Mouse (Mus musculus) kidney, adult 10 weeks (tissue): ENCODE data around the gene Pole2. TPM values are rescaled to one million over a fixed set of nuclear protein-coding genes. Genes with fewer than 3 reads are reported as not detected.

Source experiments
- polyA plus RNA-seq: library from polyadenylated mRNA; stranded (reverse); fragments of 350-450 nt; fragmentation: Illumina TruSeq; extraction: RNeasy Lipid Tissue Mini Kit (QIAGEN cat#74804); gene quantifications from one replicate; pipeline ENCODE4 v1.2.3, GENCODE M21; 2014; ENCODE audit warnings: low read depth, low replicate concordance

Pole2 gene
- 4.6 TPM for polyA plus RNA-seq

GRCm38 (mm10) chr12:69227776-69228466 lies at the start of gene Pole2:
TSS of gene Pole2 (minus strand) at chr12:69228195.

DNA sequence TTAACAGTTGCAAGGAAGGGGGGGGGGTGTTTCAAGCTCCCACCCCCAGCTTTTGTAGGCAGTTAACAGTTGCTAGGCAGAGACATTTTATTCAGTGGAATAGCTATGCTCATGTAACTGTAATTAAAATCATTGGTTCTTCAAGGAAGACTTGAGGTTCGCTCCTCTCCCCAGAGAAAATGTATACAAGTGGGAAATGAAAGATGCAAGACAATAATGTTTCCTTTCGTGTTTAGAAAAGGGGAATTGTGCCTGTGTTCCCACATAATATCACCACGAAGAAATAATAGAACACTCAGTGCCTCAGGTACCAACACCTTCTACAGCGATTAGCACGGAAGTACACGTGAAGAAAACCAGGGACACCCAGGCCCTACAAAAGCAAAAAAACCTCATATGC lies 12.9 kb upstream of the Pole2 start, which contains the start of gene Klhdc1:
Klhdc1 (plus strand) TSS at position 301 of the 400 bp plus-strand sequence.

DNA sequence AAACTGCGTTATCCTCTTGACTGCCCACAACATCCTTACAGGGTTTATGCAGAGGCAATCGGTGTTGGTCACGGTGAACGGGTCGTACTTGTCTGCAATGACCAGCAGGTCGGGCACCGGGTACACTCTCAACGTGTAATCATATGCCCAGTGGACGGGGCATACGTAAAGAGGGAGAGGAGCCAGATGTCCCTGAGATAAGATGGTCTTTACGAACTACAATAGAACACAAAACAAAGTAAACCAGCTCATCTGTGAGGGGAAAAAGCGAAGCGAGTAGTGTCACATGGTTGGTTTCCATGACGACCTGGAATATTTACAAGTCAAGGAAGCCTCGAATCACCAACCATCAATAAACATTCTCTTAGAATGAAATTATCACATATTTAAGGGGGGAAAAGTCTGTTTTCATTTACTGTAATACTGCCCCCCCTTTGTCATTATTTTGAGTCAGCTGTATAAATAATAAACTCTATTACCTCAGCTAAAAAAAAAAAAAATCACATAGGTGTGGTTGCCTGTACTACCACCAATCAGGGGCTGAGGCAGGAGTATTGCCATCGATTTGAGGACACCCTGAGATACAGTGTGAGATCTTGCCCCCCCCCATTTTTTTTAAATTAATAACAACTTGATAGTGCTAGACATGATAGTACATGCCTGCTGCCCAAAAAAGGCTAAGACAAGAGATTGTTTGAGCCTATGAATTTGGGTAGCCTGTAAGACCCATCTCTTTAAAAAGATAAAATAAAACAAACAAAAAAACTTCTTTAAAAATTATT lies 23.8 kb downstream of the Pole2 start, which contains the start of gene Gm49384:
Gm49384 (minus strand) TSS at position 216 of the 782 bp plus-strand sequence.

GRCm38 (mm10) chr12:69198164-69198535 lies 29.8 kb downstream of the Pole2 start, which contains the start of gene Dnaaf2:
TSS of gene Dnaaf2 (minus strand) at chr12:69198429.

DNA sequence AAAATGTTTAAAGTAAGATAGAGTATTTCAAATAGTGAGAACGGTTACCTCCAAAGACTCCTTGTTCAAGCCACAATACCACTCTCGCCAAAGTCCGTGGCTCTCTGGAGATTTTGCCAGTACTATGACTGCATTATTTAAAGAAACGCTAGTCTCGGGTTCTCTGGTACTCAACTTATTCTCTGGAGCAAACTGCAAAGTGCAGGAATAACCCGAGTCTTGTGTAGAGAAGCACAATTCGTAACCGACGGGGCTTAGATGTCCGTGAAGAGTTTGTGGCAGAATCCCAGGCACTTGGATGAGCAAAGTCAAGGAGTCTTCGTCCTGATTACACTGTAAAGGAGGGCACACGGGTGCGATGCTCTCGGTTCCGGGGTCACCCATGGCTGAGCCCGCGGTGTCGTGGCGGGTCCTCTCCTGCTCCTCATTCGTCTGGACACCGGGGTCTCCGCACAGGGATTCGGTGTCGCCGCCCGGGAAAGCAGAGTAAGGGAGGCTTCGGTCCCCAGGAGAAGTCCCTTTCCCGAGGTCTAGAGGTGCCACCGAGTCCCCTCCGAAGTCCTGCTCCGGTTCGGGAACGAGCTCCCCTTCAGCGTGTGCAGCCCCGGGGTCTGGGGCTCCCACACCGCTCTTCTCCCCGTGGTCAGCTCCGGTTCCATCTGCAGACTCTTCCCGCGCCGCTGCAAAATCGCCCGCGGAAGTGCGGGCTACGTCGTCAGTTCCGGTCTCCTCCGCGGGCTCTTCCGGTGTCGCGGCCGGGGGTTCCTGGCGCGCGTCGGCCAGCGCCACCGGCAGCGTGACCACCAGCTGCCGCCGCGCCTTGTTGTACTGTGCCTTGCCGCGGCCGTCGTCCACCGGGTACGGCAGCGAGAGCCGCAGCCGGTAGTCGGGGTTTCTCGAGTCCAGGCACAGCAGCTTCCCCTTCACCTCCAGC lies 31.3 kb downstream of the Pole2 start, which contains the start of gene Gm49383:
Gm49383 (minus strand) TSS at position 661 of the 934 bp plus-strand sequence.

GRCm38 (mm10) chr12:69183583-69184308 lies 44.2 kb downstream of the Pole2 start, which contains the start of the genes Rpl36al and Mgat2:
TSS of gene Rpl36al (minus strand) at chr12:69184083.
TSS of gene Mgat2 (plus strand) at chr12:69184157.

DNA sequence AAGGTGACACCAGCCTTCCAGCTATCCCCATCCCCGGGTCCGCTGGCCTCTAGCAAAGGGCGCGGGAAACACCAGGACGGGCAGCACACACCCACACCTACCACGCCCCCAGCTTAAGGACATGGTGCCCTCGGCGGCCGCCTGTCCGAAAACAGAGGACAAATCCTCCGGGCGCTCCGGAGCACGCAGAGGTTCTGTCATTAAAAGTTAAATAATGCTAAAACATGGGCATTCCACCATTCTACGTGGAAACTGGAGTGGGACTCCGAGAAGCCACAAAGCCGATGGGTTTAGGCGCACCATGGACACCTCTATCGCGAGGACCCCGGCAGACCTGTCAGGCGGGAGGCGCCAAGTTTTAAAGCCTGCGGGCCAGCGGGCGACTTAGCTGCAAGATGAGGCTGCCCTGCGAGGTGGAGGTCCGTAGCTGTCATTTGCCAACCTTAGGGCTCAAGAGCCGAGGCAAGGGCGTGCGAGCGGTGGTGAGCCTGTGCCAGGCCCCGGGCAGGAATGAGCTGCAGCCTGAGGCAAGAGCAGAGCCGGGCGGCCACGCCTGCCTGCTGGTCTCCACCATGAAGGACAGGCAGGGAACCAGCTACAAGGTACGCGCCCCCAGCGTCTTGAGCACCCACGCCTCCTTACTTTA lies 59.4 kb downstream of the Pole2 start, which contains the start of gene Lrr1:
Lrr1 (plus strand) TSS at position 354 of the 646 bp plus-strand sequence.

GRCm38 (mm10) chr12:69158765-69159577 lies 69.0 kb downstream of the Pole2 start, which contains the start of gene Rps29:
TSS of gene Rps29 (minus strand) at chr12:69159186.

Other genes with a start within 250 kb of the Pole2 start
- gene Rps29, start 69.0 kb downstream of the Pole2 start, polyA plus RNA-seq = 36.7 TPM
- gene Lrr1, start 59.4 kb downstream of the Pole2 start, polyA plus RNA-seq = not detected
- gene Rpl36al, start 44.1 kb downstream of the Pole2 start, polyA plus RNA-seq = 161 TPM
- 195 TPM for gene Mgat2, start 44.0 kb downstream of the Pole2 start, polyA plus RNA-seq
- 3.4 TPM for gene Gm49383, start 31.1 kb downstream of the Pole2 start, polyA plus RNA-seq
- gene Dnaaf2, start 29.8 kb downstream of the Pole2 start, polyA plus RNA-seq = 1.6 TPM
- gene Gm49384, start 23.9 kb downstream of the Pole2 start, polyA plus RNA-seq = 9.1 TPM
- gene Klhdc1, start 13.0 kb upstream of the Pole2 start, polyA plus RNA-seq = 11.8 TPM
- gene Klhdc2, start 68.5 kb upstream of the Pole2 start, polyA plus RNA-seq = 131 TPM
- 87.2 TPM for gene Nemf, start 129.0 kb upstream of the Pole2 start, polyA plus RNA-seq
- 57.1 TPM for gene Arf6, start 144.0 kb upstream of the Pole2 start, polyA plus RNA-seq
- not detected for gene Gm9887, start 144.3 kb upstream of the Pole2 start, polyA plus RNA-seq